Mouse (Mus musculus): ENCODE data around the gene Fkrp. TPM values are rescaled to one million over a fixed set of nuclear protein-coding genes. Genes with fewer than 3 reads are reported as not detected.

Fkrp gene
- polyA plus RNA-seq, 1 experiment from 2014 or later = 23.8 TPM

- ATAC-seq (ENCODE audit: insufficient number of reproducible peaks, insufficient read depth, low FRiP score, low read depth) = no peak
- Histone ChIP-seq H3K9ac (replicated peaks; ENCODE audit: low read depth, low read length) (no peak overlapping the region), H3K4me3 (ENCODE audit: low read depth, low read length) (no peak overlapping the region), H3K27me3 (ENCODE audit: control insufficient read depth, insufficient read depth, low read length) (no peaks in the 10 kb centered on the region), H3K9me3 (ENCODE audit: control insufficient read depth, low read depth, low read length) (no peaks in the 10 kb centered on the region), H3K36me3 (ENCODE audit: control insufficient read depth, insufficient read depth, low read length) (peaks cover 28% of the 10 kb centered on the region), H3K4me2 (replicated peaks; ENCODE audit: low read depth, low read length) (no peak overlapping the region), H3K27ac (ENCODE audit: low read length) (no peak overlapping the region), H3K4me1 (ENCODE audit: control insufficient read depth, insufficient read depth, low read length) (peaks cover 7% of the 10 kb centered on the region; the same call in 1 of the 2 replicates)
- WGBS = 93% methylated on average over 5 of the region's 5 CpGs
Measured at GRCm38 (mm10) chr7:16794886-16795285, 21.6 kb downstream of the Fkrp start.

DNA sequence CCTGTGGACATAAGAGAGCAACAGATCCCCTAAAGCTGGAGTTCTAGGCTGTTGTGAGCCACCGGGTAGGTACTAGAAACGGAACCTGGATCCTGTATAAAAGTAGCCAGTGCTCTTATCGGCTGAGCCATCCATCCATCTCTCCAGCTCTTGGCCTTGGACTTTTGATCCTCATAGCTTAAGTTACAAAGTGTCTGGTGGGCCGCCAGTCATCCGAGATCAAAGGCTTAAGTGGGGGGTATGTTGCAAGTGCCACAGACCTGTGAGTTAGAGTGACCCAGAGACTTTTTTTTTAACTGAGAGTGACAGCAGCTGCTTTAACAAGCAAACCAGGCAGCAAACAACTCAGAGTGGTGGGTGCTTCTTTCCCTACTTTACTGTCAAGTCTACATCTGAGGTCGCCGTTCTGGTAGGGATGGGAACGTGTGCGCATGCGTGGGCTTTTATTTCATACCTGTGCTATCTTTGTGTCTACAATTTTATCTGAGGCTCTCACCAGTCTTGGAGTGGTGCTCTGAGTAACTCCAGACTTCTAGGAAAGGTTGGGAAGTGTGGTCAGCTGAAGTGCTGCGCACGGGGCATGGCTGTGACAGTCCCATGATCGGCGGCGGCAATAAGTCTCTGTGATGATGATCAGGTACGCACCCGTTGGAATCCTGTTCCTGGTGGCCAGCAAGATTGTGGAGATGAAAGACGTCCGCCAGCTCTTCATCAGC lies 23.4 kb downstream of the Fkrp start:
- Histone ChIP-seq H3K4me1 (ENCODE audit: control insufficient read depth, insufficient read depth, low read length) (peaks cover 7% of the 10 kb centered on the region; the same call in 1 of the 2 replicates), H3K27me3 (ENCODE audit: control insufficient read depth, insufficient read depth, low read length) (no peaks in the 10 kb centered on the region), H3K4me3 (ENCODE audit: low read depth, low read length) (no peak overlapping the region), H3K36me3 (ENCODE audit: control insufficient read depth, insufficient read depth, low read length) (peaks cover 25% of the 10 kb centered on the region), H3K9me3 (ENCODE audit: control insufficient read depth, low read depth, low read length) (no peaks in the 10 kb centered on the region), H3K9ac (replicated peaks; ENCODE audit: low read depth, low read length) (no peak overlapping the region), H3K4me2 (replicated peaks; ENCODE audit: low read depth, low read length) (no peak overlapping the region), H3K27ac (ENCODE audit: low read length) (peak overlapping the region; percentile 23; the same call in 1 of the 2 replicates)
- WGBS = 77% methylated on average over 19 of the region's 19 CpGs
- ATAC-seq (ENCODE audit: insufficient number of reproducible peaks, insufficient read depth, low FRiP score, low read depth) = no peak

GRCm38 (mm10) chr7:16792316-16792715 lies 24.2 kb downstream of the Fkrp start:
- Histone ChIP-seq H3K4me3 (ENCODE audit: low read depth, low read length) (no peak overlapping the region), H3K27me3 (ENCODE audit: control insufficient read depth, insufficient read depth, low read length) (no peaks in the 10 kb centered on the region), H3K4me1 (ENCODE audit: control insufficient read depth, insufficient read depth, low read length) (peaks cover 7% of the 10 kb centered on the region; the same call in 1 of the 2 replicates), H3K27ac (ENCODE audit: low read length) (peak overlapping the region; percentile 23; the same call in 1 of the 2 replicates), H3K4me2 (replicated peaks; ENCODE audit: low read depth, low read length) (no peak overlapping the region), H3K9ac (replicated peaks; ENCODE audit: low read depth, low read length) (no peak overlapping the region), H3K9me3 (ENCODE audit: control insufficient read depth, low read depth, low read length) (no peaks in the 10 kb centered on the region), H3K36me3 (ENCODE audit: control insufficient read depth, insufficient read depth, low read length) (peaks cover 21% of the 10 kb centered on the region)
- ATAC-seq (ENCODE audit: insufficient number of reproducible peaks, insufficient read depth, low FRiP score, low read depth) = peak; percentile 76
- 25% methylated on average over 5 of the region's 5 CpGs for WGBS

GRCm38 (mm10) chr7:16785541-16786083 lies 30.9 kb downstream of the Fkrp start:
- ATAC-seq (ENCODE audit: insufficient number of reproducible peaks, insufficient read depth, low FRiP score, low read depth) = no peak
- Histone ChIP-seq H3K9me3 (ENCODE audit: control insufficient read depth, low read depth, low read length) (no peaks in the 10 kb centered on the region), H3K27ac (ENCODE audit: low read length) (no peak overlapping the region), H3K4me1 (ENCODE audit: control insufficient read depth, insufficient read depth, low read length) (peaks cover 14% of the 10 kb centered on the region), H3K36me3 (ENCODE audit: control insufficient read depth, insufficient read depth, low read length) (peaks cover 7% of the 10 kb centered on the region; the same call in 1 of the 2 replicates), H3K4me2 (replicated peaks; ENCODE audit: low read depth, low read length) (no peak overlapping the region), H3K27me3 (ENCODE audit: control insufficient read depth, insufficient read depth, low read length) (no peaks in the 10 kb centered on the region), H3K9ac (replicated peaks; ENCODE audit: low read depth, low read length) (no peak overlapping the region), H3K4me3 (ENCODE audit: low read depth, low read length) (no peak overlapping the region)
- 88% methylated on average over 8 of the region's 8 CpGs for WGBS

DNA sequence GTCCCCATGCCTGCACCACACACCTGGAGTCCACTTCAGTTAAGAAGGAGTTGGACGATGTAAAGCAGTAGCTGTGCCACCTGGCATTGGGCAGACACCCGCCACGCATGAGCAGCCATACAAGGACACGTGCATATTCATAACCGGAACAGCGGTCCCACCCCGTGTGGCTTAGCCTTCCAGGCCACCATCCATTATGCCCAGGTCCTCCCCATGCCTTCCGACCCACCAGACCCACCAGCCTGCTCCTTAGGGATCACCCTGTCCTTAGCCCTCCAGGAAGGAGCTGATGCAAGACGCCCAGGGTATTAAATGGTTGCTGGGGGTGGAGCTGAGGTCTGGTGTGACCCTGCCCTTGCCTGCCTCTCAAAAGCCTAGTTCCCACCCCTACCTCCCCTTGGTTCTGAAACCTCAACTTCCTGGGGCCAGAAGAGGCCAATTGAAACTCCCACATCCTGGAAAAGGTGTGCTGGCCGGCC lies 32.0 kb downstream of the Fkrp start:
- H3K9ac ChIP-seq (replicated peaks; ENCODE audit: low read depth, low read length) = no peak overlapping the region
- WGBS = 77% methylated on average over 10 of the region's 10 CpGs
- no peaks in the 10 kb centered on the region for H3K9me3 ChIP-seq (ENCODE audit: control insufficient read depth, low read depth, low read length)
- H3K4me2 ChIP-seq (replicated peaks; ENCODE audit: low read depth, low read length) = no peak overlapping the region
- no peaks in the 10 kb centered on the region for H3K27me3 ChIP-seq (ENCODE audit: control insufficient read depth, insufficient read depth, low read length)
- 0 out of 2 replicates have a peak, but pooled peaks have one; percentile 0 for ATAC-seq (ENCODE audit: insufficient number of reproducible peaks, insufficient read depth, low FRiP score, low read depth)
- no peak overlapping the region; the same call in 1 of the 2 replicates for H3K4me3 ChIP-seq (ENCODE audit: low read depth, low read length)
- peaks cover 14% of the 10 kb centered on the region for H3K4me1 ChIP-seq (ENCODE audit: control insufficient read depth, insufficient read depth, low read length)
- no peak overlapping the region for H3K27ac ChIP-seq (ENCODE audit: low read length)
- 0 out of 2 replicates have a peak, but pooled peaks cover 3% of the 10 kb centered on the region for H3K36me3 ChIP-seq (ENCODE audit: control insufficient read depth, insufficient read depth, low read length)

- ATAC-seq (ENCODE audit: insufficient number of reproducible peaks, insufficient read depth, low FRiP score, low read depth) = no peak
- no peaks in the 10 kb centered on the region for H3K27me3 ChIP-seq (ENCODE audit: control insufficient read depth, insufficient read depth, low read length)
- 44% methylated on average over 17 of the region's 17 CpGs for WGBS
- peaks cover 14% of the 10 kb centered on the region for H3K4me1 ChIP-seq (ENCODE audit: control insufficient read depth, insufficient read depth, low read length)
- H3K9ac ChIP-seq (replicated peaks; ENCODE audit: low read depth, low read length) = no peak overlapping the region
- H3K27ac ChIP-seq (ENCODE audit: low read length) = no peak overlapping the region
- peak overlapping the region; percentile 50 for H3K4me3 ChIP-seq (ENCODE audit: low read depth, low read length)
- peak overlapping the region; percentile 83 for H3K4me2 ChIP-seq (replicated peaks; ENCODE audit: low read depth, low read length)
- no peaks in the 10 kb centered on the region for H3K9me3 ChIP-seq (ENCODE audit: control insufficient read depth, low read depth, low read length)
- H3K36me3 ChIP-seq (ENCODE audit: control insufficient read depth, insufficient read depth, low read length) = 0 out of 2 replicates have a peak, but pooled peaks cover 3% of the 10 kb centered on the region
Measured at GRCm38 (mm10) chr7:16783758-16784415, 32.6 kb downstream of the Fkrp start.

GRCm38 (mm10) chr7:16783224-16783688 lies 33.3 kb downstream of the Fkrp start:
- H3K4me3 ChIP-seq (ENCODE audit: low read depth, low read length) = peak overlapping the region; percentile 50
- peak; percentile 35; the same call in 1 of the 2 replicates for ATAC-seq (ENCODE audit: insufficient number of reproducible peaks, insufficient read depth, low FRiP score, low read depth)
- H3K4me2 ChIP-seq (replicated peaks; ENCODE audit: low read depth, low read length) = peak overlapping the region; percentile 83
- H3K27ac ChIP-seq (ENCODE audit: low read length) = no peak overlapping the region
- H3K27me3 ChIP-seq (ENCODE audit: control insufficient read depth, insufficient read depth, low read length) = no peaks in the 10 kb centered on the region
- peaks cover 14% of the 10 kb centered on the region for H3K4me1 ChIP-seq (ENCODE audit: control insufficient read depth, insufficient read depth, low read length)
- H3K36me3 ChIP-seq (ENCODE audit: control insufficient read depth, insufficient read depth, low read length) = 0 out of 2 replicates have a peak, but pooled peaks cover 3% of the 10 kb centered on the region
- no peaks in the 10 kb centered on the region for H3K9me3 ChIP-seq (ENCODE audit: control insufficient read depth, low read depth, low read length)
- WGBS = 27% methylated on average over 10 of the region's 10 CpGs
- no peak overlapping the region for H3K9ac ChIP-seq (replicated peaks; ENCODE audit: low read depth, low read length)

DNA sequence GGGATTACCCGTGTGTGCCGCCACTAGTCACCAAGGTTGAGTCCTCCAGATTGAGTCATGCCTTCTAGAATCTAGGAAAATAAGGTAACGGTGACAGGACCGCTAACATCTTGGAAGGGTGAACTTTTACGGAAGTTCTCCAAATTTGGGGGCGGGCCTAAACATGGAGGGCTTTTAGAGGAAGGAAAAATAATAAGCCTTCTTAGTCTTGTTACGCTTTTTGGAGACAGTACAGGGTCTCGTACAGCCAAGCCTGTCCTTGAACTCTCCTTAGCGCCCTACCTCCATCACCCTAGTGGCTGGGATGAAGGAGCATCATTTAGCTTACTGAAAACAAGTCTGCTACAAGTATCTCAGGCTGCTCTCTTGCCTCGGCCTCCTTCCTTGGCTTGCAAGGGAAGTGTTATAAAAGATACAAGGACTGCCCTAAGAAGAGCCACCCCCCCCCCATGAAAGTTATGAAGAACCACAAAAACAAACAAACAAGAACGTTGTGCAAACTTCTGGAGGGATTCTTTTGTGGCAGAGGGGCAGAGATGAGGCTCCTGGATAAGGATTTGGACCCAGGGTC lies 33.9 kb downstream of the Fkrp start:
- no peaks in the 10 kb centered on the region for H3K27me3 ChIP-seq (ENCODE audit: control insufficient read depth, insufficient read depth, low read length)
- no peak overlapping the region for H3K27ac ChIP-seq (ENCODE audit: low read length)
- H3K9ac ChIP-seq (replicated peaks; ENCODE audit: low read depth, low read length) = peak overlapping the region; percentile 47; the same call in 1 of the 2 replicates
- no peaks in the 10 kb centered on the region for H3K9me3 ChIP-seq (ENCODE audit: control insufficient read depth, low read depth, low read length)
- 7% methylated on average over 11 of the region's 11 CpGs for WGBS
- peaks cover 14% of the 10 kb centered on the region for H3K4me1 ChIP-seq (ENCODE audit: control insufficient read depth, insufficient read depth, low read length)
- ATAC-seq (ENCODE audit: insufficient number of reproducible peaks, insufficient read depth, low FRiP score, low read depth) = no peak
- H3K4me2 ChIP-seq (replicated peaks; ENCODE audit: low read depth, low read length) = peak overlapping the region; percentile 83
- 0 out of 2 replicates have a peak, but pooled peaks cover 3% of the 10 kb centered on the region for H3K36me3 ChIP-seq (ENCODE audit: control insufficient read depth, insufficient read depth, low read length)
- peak overlapping the region; percentile 50 for H3K4me3 ChIP-seq (ENCODE audit: low read depth, low read length)

Measured in stomach, embryonic 14.5 days (tissue).